Mouse (Mus musculus) thymus, postnatal 25 days (tissue): ENCODE data around the gene Ifnab.

Experiments
- DNase-seq: peaks from one replicate; pipeline ENCODE4 v3.0.0; 2022

Gene Ifnab

DNA sequence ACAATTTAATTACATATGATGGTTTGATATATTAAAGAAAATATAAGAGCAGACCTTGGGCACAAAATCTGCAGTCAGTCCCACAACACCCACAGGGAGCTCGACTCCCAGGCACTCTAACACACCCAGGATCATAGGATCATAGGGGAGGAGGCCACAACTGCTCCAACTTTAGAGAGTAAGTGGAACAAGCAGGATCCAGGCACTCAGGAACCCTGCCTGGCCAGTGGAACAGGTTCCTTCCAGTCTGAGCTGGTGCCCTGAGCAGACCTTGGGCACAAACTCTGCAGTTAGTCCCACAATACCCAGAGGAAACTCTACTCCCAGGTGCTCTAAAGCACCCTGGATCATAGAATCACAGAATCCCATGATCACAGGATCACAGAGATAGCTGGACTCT lies 35.7 kb downstream of the Ifnab start:
- no peak for DNase-seq

DNA sequence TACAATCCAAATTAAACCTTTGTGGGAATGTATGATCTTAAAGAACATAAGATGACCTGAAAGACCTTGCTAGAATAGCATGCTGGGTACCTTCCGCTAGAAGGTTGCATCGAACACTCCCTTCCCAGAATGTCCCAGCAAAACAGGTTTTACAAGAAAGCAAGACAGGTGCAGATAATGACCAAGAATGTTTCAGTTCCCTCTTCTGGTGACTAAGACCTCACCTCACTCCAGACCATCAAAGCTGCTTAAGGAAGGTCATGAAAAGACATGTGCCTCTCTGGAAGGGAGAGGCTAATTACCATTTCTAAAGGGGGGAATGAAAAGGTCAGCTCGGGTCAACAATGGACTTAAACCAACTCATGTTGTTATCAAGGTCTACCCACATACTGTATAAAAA lies 37.5 kb downstream of the Ifnab start:
- no peak for DNase-seq

DNA sequence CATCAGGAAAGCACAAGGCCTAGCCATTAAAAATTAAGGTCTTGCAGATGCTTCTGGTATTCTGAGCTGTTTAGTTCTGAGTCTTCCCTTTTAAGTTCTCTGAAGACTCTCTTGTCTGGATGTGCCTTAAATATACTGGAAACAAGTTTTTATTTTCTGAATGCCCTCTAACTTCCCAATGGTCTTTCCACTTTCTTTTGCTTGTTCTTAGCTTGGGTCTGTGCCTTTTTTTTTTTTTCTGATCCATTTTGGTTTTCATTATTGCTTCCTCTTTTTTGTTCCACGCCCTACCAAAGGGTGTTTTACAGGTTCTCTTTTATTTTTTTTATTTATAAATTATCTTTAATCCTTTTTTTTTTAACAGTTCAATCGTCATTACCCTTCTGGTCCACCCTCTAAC lies 46.8 kb downstream of the Ifnab start, which contains the start of gene Ifna13:
Gene Ifna13 (minus strand): TSS at position 101 of the 400 bp plus-strand sequence.
- no peak for DNase-seq

DNA sequence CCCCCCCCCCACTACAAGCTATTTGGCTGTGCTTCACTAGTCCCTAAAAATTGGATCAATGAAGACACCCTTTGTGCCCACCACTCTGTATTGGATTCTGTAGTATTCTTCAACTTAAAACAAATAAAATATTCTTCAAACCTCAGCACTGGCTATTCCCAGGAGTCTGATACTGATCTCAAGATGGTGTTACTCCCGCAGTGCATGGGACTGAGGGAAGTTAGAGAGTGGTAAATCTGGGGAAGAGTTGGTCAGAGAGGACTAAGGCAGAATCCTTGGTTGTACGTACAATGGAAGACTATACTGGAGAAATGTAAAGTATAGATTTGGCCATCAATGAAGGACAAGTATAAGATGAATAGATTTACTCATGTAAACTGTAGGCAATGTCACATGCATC lies 48.6 kb downstream of the Ifnab start:
- no peak for DNase-seq

DNA sequence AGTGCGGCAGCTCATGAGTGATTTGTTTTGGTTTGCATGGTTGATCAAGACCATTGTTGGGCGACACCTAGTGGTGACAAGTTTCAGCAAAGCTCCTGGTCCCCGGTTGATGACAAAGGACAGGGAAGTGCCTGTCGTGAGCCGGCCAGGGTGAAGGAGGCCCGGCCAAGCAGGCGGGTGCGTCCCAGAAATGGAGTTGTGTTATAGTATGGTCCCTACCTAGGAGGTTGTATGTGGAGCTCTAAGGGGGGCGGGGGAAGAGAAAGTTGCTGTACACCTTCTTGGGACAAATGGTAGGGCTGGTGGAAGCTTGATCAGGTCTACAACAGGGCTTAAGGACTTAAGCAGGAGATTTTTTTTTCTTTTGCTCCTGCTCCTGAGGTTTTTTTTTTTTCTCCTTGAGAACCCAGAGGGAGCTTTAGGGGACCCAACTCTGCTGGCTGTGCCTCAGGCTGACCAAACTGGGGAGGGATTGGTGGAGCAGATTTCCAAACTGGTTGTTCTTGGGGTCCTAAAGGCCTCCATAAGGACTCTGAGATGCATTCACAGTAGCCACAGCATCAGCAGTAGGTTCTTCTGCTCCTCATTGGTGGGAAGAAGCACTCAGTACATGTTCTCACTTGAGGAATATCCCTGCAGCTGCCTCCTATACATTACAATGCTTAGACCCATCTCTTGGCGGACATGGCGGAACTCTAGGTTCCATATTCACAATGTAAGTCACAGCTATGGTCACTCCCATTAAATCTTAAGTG lies 49.9 kb downstream of the Ifnab start:
- DNase-seq = peak; percentile 90

DNA sequence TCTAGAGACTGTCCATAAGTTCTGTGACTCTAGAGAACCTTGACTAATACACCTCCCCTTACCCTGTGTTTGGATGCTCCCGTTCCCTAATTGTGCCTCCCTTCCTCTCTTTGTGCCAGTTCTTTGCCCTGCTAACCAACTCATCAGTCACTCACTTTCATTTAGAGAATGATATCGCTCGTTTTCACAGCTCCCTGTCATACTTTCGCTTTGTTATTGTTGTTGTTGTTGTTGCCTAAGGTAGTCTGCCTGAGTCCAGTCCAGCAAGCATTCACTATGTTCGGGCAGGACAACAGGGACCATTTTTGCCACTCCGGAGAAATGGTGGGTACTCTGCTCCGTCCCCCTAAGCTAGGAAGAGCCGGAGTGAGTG lies 50.5 kb downstream of the Ifnab start:
- no peak for DNase-seq
